In genomic region chr11:51059151-51059571, GRCm38 (mm10) we compare ENCODE assay signal across 8 mouse cellular contexts. TPM values are rescaled to one million over a fixed set of nuclear protein-coding genes. Genes with fewer than 3 reads are reported as not detected.
DNase-seq lines count a peak whose midpoint lies in the region; ATAC-seq and TF ChIP-seq lines count a peak whose summit lies in the region.

Gene Zfp354a (plus strand): TSS chr11:51059257.

- peak; percentile 48; the same call in 1 of the 2 replicates for TF ChIP-seq CTCF in stomach, postnatal 0 days (IDR thresholded peaks at IDR 0.05; ENCODE audit: low read depth)

- H3K27me3 ChIP-seq in embryonic facial prominence, embryonic 13.5 days, result no peaks in the 10 kb centered on the region
- no peaks in the 10 kb centered on the region for H3K27me3 ChIP-seq in limb, embryonic 10.5 days (ENCODE audit: low read depth, poor library complexity, severe bottlenecking)
- H3K27me3 ChIP-seq in midbrain, embryonic 14.5 days (ENCODE audit: control insufficient read depth, insufficient read depth, low read length), result no peaks in the 10 kb centered on the region
- H3K27me3 ChIP-seq in stomach, postnatal 0 days (ENCODE audit: control insufficient read depth, insufficient read depth, low read length), result no peaks in the 10 kb centered on the region

- H3K4me1 ChIP-seq in embryonic facial prominence, embryonic 13.5 days, result peaks cover 7% of the 10 kb centered on the region
- H3K4me1 ChIP-seq in limb, embryonic 10.5 days, result peaks cover 10% of the 10 kb centered on the region
- H3K4me1 ChIP-seq in midbrain, embryonic 14.5 days (ENCODE audit: control insufficient read depth, insufficient read depth, low read length), result peaks cover 8% of the 10 kb centered on the region
- no peaks in the 10 kb centered on the region for H3K4me1 ChIP-seq in stomach, postnatal 0 days (replicated peaks; ENCODE audit: control insufficient read depth, insufficient read depth)

- ATAC-seq in embryonic facial prominence, embryonic 13.5 days (ENCODE audit: insufficient number of reproducible peaks, insufficient read depth, low FRiP score, low TSS enrichment, low read depth), result peak; percentile 66; the same call in 1 of the 2 replicates
- ATAC-seq in midbrain, embryonic 14.5 days (ENCODE audit: low FRiP score, low TSS enrichment), result peak; percentile 90
- peak; percentile 87 for ATAC-seq in stomach, postnatal 0 days (ENCODE audit: low FRiP score, low TSS enrichment)

- no peak within 1 kb of the TSS for H3K27ac ChIP-seq in embryonic facial prominence, embryonic 13.5 days
- peak within 1 kb of the TSS; percentile 95 for H3K27ac ChIP-seq in limb, embryonic 10.5 days
- peak within 1 kb of the TSS; percentile 64 for H3K27ac ChIP-seq in midbrain, embryonic 14.5 days (replicated peaks; ENCODE audit: low read depth, low read length)
- H3K27ac ChIP-seq in stomach, postnatal 0 days (replicated peaks), result no peak within 1 kb of the TSS

- H3K9me3 ChIP-seq in embryonic facial prominence, embryonic 13.5 days, result no peaks in the 10 kb centered on the region
- no peaks in the 10 kb centered on the region for H3K9me3 ChIP-seq in limb, embryonic 10.5 days (replicated peaks)
- H3K9me3 ChIP-seq in midbrain, embryonic 14.5 days (ENCODE audit: control insufficient read depth, low read length), result no peaks in the 10 kb centered on the region
- no peaks in the 10 kb centered on the region for H3K9me3 ChIP-seq in stomach, postnatal 0 days (ENCODE audit: control insufficient read depth, low read length)

- TF ChIP-seq EP300 in stomach, postnatal 0 days (optimal IDR thresholded peaks at IDR 0.05), result no peak

- peak within 1 kb of the TSS; percentile 78 for H3K4me3 ChIP-seq in embryonic facial prominence, embryonic 13.5 days
- H3K4me3 ChIP-seq in limb, embryonic 10.5 days, result peak within 1 kb of the TSS; percentile 86
- H3K4me3 ChIP-seq in midbrain, embryonic 14.5 days (replicated peaks; ENCODE audit: low read depth, low read length), result peak within 1 kb of the TSS; percentile 78
- H3K4me3 ChIP-seq in stomach, postnatal 0 days (ENCODE audit: low read depth, low read length), result peak within 1 kb of the TSS; percentile 82

- peaks cover 20% of the 10 kb centered on the region for H3K36me3 ChIP-seq in embryonic facial prominence, embryonic 13.5 days
- peaks cover 26% of the 10 kb centered on the region for H3K36me3 ChIP-seq in limb, embryonic 10.5 days
- peaks cover 14% of the 10 kb centered on the region for H3K36me3 ChIP-seq in midbrain, embryonic 14.5 days (ENCODE audit: control insufficient read depth, insufficient read depth, low read length)
- no peaks in the 10 kb centered on the region for H3K36me3 ChIP-seq in stomach, postnatal 0 days (ENCODE audit: control insufficient read depth, insufficient read depth, low read length)

- peak; percentile 25 for DNase-seq in thymus, postnatal 4 days
- DNase-seq in thymus, postnatal 10 days (ENCODE audit: low spot score in 2 of 2), result no peak
- peak; percentile 57 for DNase-seq in heart, adult 8-10 months (ENCODE audit: low spot score)
- peak; percentile 77 to 81 for DNase-seq in kidney, adult 8-10 months
- DNase-seq in limb, embryonic 10.5 days (ENCODE audit: low spot score), result peak; percentile 83
- DNase-seq in midbrain, embryonic 14.5 days, result peak; percentile 93
- peak; percentile 78 for DNase-seq in stomach, postnatal 0 days (ENCODE audit: low spot score)

- WGBS in embryonic facial prominence, embryonic 13.5 days, result under 1% methylated on average over 32 of the region's 32 CpGs
- WGBS in limb, embryonic 10.5 days, result under 1% methylated on average over 32 of the region's 32 CpGs
- under 1% methylated on average over 32 of the region's 32 CpGs for WGBS in midbrain, embryonic 14.5 days
- WGBS in stomach, postnatal 0 days, result under 1% methylated on average over 29 of the region's 32 CpGs

- peak within 1 kb of the TSS; percentile 90 for H3K4me2 ChIP-seq in embryonic facial prominence, embryonic 13.5 days
- H3K4me2 ChIP-seq in midbrain, embryonic 14.5 days (ENCODE audit: low read length), result peak within 1 kb of the TSS; percentile 88
- peak within 1 kb of the TSS; percentile 63 for H3K4me2 ChIP-seq in stomach, postnatal 0 days (replicated peaks; ENCODE audit: low read depth)

- H3K9ac ChIP-seq in embryonic facial prominence, embryonic 13.5 days, result peak within 1 kb of the TSS; percentile 85
- H3K9ac ChIP-seq in midbrain, embryonic 14.5 days (replicated peaks; ENCODE audit: low read length), result peak within 1 kb of the TSS; percentile 81
- H3K9ac ChIP-seq in stomach, postnatal 0 days (ENCODE audit: low read length), result peak within 1 kb of the TSS; percentile 77

RNA-seq across cellular contexts. Expression of gene Zfp354a, which starts in this region (rescaled TPM):
- polyA plus RNA-seq in embryonic facial prominence, embryonic 13.5 days (2015; fragmentation: Nextera tagmentation; extraction: Ambion mirVana), result 8.7 and 11.8 TPM in 2 replicates
- 1 to 10 TPM; 1.5 to 2.3 (median 2.1) TPM for total RNA-seq in heart, adult 8-10 months (2022)
- polyA plus RNA-seq in limb, embryonic 10.5 days (2016; fragmentation: Nextera tagmentation; extraction: Ambion mirVana), result 7.7 and 7.9 TPM in 2 replicates
- 15.6 and 16.5 TPM in 2 replicates for polyA plus RNA-seq in midbrain, embryonic 14.5 days (2014; fragmentation: Nextera tagmentation; extraction: Ambion mirVana)
- 2.6 and 2.8 TPM in 2 replicates for polyA plus RNA-seq in stomach, postnatal 0 days (2015; fragmentation: Nextera tagmentation; extraction: Ambion mirVana)

Comparison
In these comparisons a context has a peak if more than half of its experiments do, and no peak if none do; other contexts are left out.
1. DNase-seq: peak in thymus, postnatal 4 days (single experiment), heart, adult 8-10 months (single experiment), kidney, adult 8-10 months (2 of 2), limb, embryonic 10.5 days (single experiment), midbrain, embryonic 14.5 days (single experiment) and stomach, postnatal 0 days (single experiment); none in thymus, postnatal 10 days (0 of 2).
2. H3K27ac ChIP-seq: peak in limb, embryonic 10.5 days (single experiment) and midbrain, embryonic 14.5 days (single experiment); none in embryonic facial prominence, embryonic 13.5 days (single experiment) and stomach, postnatal 0 days (single experiment).
3. Peak in every context shown above with its lines, with median percentiles within 50 percentile points of each other: ATAC-seq, H3K4me2 ChIP-seq, H3K4me3 ChIP-seq and H3K9ac ChIP-seq.